Mouse (Mus musculus): ENCODE measurements around the gene Lalba.

Lalba gene

DNA sequence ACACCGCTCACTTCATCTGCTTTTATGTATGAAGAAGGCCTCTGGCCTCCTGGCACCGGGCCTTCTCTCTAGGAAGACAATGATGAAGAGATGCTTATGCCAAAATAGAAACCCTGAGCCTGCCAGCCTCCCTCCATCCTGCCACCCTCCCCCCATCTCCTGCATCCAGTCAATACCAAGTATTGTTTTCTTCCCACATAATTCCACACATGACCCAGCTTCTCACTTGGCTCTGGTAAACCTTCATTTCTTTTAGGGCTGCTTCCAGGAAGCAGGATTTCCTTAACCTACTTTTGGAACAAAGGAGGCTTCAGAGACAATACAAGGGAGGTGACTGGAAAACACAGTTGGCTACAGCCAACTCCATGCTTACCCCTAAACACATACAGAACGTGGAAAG lies at the start of gene Lalba:
Lalba (minus strand) TSS at position 21 of the 400 bp plus-strand sequence.
- no peak for TF ChIP-seq GATA4 (IDR thresholded peaks at IDR 0.05; ENCODE audit: insufficient replicate concordance, low read length)

DNA sequence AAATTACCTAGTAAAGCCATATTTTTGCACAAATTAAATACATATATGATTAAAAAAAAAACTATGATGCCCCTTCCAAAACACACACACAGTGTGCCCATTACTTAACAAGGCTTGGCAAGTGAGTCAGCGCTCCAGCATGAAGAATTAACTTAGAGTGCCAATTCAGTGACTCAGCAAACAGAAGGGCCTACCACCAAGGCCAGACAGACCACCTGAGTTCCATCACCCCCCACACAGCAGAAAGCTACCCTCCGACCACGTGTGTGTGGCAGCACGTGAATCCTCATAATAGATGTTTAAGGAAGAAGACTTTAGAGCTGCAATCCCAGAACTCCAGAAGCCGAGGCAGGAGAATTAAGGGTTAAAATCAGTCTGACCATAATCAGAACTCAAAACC lies 49.8 kb upstream of the Lalba start:
- TF ChIP-seq GATA4 (IDR thresholded peaks at IDR 0.05; ENCODE audit: insufficient replicate concordance, low read length): no peak

DNA sequence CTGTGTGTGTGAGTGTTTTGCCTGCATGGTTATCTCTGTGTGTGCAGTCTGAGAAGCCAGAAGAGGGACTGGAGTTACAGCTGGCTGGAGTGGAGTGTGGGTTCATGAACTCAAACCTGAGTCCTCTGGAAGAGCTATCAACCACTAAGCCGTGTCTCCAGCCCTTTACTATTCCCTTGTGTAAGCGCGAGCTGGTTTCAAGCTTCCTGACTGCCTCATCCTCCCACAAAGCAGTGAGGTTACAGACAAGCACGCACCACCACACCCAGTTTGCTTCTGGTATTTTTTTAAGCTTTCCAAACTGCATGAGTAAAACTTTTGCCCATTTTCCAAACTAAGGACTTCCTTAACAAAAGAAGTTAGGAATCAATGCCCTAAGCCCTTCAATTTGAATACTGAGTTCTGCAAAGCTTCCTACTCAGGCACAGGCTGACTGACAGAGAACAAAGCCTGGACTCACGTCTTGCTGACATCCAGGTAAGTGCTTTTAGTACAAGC lies 45.6 kb upstream of the Lalba start:
- TF ChIP-seq GATA4 (IDR thresholded peaks at IDR 0.05; ENCODE audit: insufficient replicate concordance, low read length): no peak

GRCm38 (mm10) chr15:98527056-98527771 lies 44.7 kb upstream of the Lalba start:
- TF ChIP-seq GATA4 (IDR thresholded peaks at IDR 0.05; ENCODE audit: insufficient replicate concordance, low read length): no peak

GRCm38 (mm10) chr15:98526057-98526456 lies 43.5 kb upstream of the Lalba start:
- no peak for TF ChIP-seq GATA4 (IDR thresholded peaks at IDR 0.05; ENCODE audit: insufficient replicate concordance, low read length)

DNA sequence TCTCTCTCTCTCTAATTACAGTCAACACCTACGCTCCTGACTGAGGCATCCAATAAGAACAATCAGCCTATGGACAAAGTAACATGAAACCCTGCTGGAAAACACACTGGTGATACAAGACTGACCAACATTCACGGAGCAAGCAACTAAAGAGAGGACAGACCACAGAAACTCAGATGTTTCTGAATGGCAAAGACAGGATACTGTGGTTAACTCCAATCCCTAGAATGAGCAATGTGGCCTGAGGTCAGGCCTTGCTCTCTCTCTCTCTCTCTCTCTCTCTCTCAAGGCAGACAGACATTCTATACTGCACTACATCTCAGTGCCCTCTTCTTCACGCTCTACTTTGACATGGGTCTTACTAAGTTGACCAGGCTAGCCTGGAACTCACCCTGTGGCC lies 38.7 kb upstream of the Lalba start:
- TF ChIP-seq GATA4 (IDR thresholded peaks at IDR 0.05; ENCODE audit: insufficient replicate concordance, low read length): no peak

- no peak for TF ChIP-seq GATA4 (IDR thresholded peaks at IDR 0.05; ENCODE audit: insufficient replicate concordance, low read length)
Observed at GRCm38 (mm10) chr15:98517380-98518355, 35.1 kb upstream of the Lalba start.

GRCm38 (mm10) chr15:98514146-98514545 lies 31.6 kb upstream of the Lalba start:
- TF ChIP-seq GATA4 (IDR thresholded peaks at IDR 0.05; ENCODE audit: insufficient replicate concordance, low read length): no peak

- no peak for TF ChIP-seq GATA4 (IDR thresholded peaks at IDR 0.05; ENCODE audit: insufficient replicate concordance, low read length)
Observed at GRCm38 (mm10) chr15:98512799-98513321, 30.3 kb upstream of the Lalba start.

DNA sequence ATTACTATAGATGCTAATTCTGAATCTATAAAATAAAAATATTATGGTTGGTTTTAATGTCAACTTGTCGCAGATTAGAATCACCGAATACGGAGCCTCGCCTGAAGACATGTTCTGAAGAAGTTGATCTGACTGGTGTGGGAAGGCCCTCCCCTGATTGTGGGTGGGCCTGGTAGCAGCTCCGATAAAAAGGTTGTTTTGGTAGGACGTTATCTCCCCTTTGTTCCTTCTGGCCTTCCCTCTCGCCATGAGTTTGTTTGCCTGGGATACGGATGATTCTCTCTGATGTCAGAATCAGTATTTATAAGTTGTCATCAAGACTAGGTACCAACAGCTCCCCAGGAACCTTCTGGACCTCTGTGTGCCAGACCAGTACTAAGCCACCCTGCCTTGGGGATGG lies 29.7 kb upstream of the Lalba start:
- TF ChIP-seq GATA4 (IDR thresholded peaks at IDR 0.05; ENCODE audit: insufficient replicate concordance, low read length): no peak

GRCm38 (mm10) chr15:98511386-98511928 lies 28.9 kb upstream of the Lalba start:
- TF ChIP-seq GATA4 (IDR thresholded peaks at IDR 0.05; ENCODE audit: insufficient replicate concordance, low read length): no peak

GRCm38 (mm10) chr15:98510438-98511385 lies 28.2 kb upstream of the Lalba start:
- TF ChIP-seq GATA4 (IDR thresholded peaks at IDR 0.05; ENCODE audit: insufficient replicate concordance, low read length): no peak

- TF ChIP-seq GATA4 (IDR thresholded peaks at IDR 0.05; ENCODE audit: insufficient replicate concordance, low read length): no peak
Observed at GRCm38 (mm10) chr15:98509387-98509786, 26.9 kb upstream of the Lalba start.

DNA sequence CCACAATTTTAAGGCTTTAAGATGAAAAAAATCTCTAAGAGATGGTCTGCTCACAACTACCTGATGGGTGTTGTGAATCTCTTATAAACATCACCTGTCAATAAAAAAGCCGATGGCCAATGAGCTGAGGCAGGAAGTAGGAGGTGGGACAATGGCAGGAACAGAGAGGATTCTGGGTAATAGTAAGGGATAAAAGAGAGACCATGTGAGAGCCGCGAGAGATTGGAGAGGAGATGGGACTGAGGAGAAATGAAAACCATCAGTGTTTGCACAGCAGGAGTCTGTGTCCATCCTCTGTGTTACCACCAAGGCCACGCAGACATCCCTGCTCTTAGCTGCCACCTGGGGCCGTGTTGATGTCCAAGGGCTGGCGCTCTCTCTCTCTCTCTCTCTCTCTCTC lies 24.8 kb upstream of the Lalba start:
- TF ChIP-seq GATA4 (IDR thresholded peaks at IDR 0.05; ENCODE audit: insufficient replicate concordance, low read length): no peak
